Mouse (Mus musculus): Measurements from ENCODE around the gene Ttll1.
"Not testable (repeated sequence)": the region's sequence is repeated elsewhere in the genome, so short reads cannot be mapped to it uniquely, and the experiment has no call there.

The Ttll1 gene

DNA sequence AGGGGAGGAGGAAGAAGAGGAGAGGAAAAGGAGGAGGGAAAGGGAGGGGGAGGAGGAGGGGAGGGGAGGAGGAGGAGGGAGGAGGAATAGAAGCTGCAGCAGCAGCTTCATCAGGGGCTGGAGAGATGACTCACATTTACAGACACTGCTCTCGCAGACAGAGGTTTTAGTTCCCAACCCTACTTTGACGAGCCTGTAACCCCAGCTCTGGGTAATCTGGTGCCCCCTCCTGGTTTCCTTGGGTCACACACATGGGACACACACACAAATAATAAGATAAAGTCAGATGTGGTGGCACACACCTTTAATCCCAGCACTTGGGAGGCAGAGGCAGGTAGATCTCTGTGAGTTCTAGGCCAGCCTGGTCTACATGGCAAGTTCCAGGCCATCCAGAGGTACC is 27.2 kb downstream of the Ttll1 start:
- no peak for DNase-seq (ENCODE audit: low read depth, low spot score)

- no peak for DNase-seq (ENCODE audit: low read depth, low spot score)
Observed at GRCm38 (mm10) chr15:83482645-83483224, 28.0 kb downstream of the Ttll1 start.

DNA sequence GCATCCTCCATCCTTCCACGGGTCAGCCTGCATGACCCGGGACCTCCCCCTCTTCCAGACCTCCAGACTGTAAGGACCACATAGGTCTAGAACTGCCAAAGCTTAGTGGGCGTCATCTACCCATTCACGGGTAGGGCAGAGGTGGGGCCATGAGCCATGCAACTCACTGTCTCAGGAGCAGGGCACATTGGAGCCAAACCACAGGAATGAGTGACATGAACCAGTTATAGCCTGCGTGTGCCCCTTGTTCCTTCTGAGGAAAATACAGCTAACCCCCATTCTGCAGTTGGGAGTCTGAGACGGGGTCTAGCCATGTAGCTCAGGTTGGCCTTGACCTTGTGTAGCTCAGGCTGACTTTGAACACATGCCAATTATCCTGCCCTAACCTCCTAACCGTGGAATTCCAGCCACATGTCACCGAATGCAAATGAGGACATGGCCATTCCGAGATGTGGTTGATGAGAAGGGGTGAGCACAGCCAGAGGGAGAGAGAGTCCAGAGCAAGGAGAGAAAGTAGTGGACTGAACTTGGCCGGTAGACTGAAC is 29.4 kb downstream of the Ttll1 start:
- DNase-seq (ENCODE audit: low read depth, low spot score) = no peak

DNA sequence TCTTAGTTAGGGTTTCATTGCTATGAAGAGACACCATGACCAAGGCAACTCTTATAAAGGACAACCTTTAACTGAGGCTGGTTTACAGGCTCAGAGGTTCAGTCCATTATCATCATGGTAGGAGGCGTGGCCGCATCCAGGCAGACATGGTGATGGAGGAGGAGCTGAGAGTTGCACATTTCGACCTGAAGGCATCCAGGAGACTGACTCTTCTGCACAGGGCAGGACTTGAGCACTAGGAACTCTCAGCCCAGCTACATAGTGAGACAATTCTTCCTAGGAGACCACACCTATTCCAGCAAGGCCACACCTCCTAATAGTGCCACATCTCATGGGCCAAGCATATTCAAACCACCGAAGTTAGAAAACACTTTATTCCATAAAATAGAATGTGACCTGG is 30.9 kb downstream of the Ttll1 start:
- DNase-seq (ENCODE audit: low read depth, low spot score) = no peak

DNA sequence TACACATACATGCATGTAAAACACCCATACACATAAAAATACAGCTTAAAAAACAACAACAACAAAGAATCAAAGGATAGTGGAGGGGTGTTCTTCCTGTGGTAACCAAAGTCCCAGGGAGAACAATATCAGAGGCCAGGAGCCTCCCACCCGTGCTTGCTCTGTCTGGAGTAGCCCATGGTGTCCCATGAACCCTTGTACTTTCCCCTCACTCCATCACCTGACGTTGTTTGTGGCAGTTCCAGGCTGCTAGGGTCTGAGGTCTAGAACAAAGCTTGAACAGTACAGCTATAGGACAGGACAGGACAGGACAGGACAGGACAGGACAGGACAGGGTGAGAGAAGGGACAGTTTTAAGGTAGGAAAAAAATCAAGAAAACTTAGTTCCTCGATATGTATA is 32.6 kb downstream of the Ttll1 start:
- no peak for DNase-seq (ENCODE audit: low read depth, low spot score)

DNA sequence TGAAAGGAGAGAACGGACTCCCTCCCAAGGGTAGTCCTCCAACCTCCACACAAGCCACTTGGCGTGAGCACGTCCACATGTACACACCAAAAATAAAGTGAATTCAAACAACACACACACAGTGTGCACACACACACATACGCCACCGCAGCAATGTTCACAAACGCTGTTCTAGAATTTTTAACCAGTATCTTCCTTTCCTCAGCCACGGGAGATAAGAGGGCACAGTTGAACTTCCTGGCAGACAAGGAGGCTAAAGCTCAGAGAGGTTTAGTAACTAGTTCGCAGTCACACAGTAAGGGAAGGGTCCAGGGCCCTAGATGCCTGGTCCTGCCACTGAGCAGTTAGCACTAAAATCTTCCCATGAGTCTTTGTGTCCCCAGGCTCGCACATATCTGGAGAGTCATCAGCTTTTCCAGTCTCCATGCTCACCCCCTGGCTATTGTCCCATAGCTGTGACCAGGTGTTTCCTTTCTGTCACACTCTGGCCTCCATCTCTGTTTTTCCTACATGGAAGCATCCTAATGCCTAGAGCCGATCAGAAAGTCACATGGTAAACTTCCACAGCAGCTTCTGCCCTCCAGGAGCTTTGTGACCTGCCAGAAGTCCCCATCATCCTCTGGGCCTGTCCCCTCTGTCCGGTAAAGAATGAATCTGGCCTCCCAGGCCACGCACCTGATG is 34.0 kb downstream of the Ttll1 start:
- no peak for DNase-seq (ENCODE audit: low read depth, low spot score)

DNA sequence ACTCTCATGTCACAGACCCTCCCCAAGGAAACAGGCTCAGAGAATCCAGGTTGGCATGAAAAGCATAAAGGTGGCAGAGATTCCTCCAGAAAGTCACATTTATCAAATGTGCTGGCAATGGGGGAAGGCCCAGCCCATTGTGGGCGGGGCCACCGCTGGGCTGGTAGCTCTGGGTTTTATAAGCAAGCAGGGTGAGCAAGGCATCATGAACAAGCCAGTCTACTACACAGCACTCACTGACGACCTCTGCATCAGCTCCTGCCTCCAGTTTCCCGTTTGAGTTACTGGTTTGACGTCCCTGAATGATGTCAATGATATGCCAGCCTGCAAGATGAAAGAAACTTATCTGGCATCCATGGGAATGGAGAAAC is 36.2 kb downstream of the Ttll1 start:
- no peak for DNase-seq (ENCODE audit: low read depth, low spot score)

GRCm38 (mm10) chr15:83473832-83474465 is 36.7 kb downstream of the Ttll1 start:
- DNase-seq (ENCODE audit: low read depth, low spot score) = no peak

GRCm38 (mm10) chr15:83473251-83473650 is 37.4 kb downstream of the Ttll1 start:
- DNase-seq (ENCODE audit: low read depth, low spot score) = no peak

- DNase-seq (ENCODE audit: low read depth, low spot score) = no peak
Observed at GRCm38 (mm10) chr15:83471476-83471875, 39.2 kb downstream of the Ttll1 start.

DNA sequence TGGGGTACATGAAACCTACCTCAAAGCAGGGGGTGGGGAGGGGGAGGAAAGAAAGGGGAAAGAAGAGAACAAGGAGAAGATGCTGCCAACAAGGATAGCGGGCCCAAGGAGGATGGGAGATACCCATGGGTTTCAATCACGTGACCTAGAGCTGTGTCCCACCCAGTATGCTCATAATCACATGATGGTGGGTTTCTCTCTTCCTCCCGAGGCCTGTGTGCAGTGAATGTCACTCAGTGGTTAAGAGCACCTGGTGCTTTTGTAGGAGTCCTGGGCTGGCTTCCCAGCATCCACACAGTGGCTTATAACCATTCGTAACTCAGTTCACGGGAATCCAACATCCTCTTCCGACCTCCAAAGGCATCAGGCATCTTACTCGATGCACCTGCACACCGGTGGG is 40.2 kb downstream of the Ttll1 start:
- DNase-seq (ENCODE audit: low read depth, low spot score) = no peak

DNA sequence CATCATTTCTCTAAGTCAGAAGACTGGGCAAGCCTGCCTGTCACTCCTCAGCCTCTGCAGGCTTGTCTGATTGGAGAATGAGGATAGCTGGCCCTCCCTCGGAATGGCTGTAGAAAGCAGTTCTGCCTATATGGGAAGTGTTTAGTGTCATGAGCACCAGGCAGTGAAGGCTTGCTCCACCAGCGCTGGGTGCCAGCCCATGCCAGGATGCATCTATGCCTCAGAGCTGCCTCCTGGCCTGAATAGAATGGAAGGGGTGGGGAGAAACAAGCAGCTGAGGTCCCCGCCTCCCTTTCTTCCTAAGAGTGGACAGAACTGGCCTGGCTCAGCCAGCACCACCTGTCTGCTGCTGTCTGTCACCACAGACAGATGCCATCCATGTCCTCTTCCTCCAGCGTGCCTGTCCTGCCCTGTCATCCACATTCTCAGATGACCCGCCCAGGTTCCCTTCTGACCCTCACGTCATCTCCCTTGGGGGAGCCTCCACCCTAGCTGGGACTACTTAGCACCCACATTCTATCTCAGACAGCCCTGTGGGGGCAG is 41.3 kb downstream of the Ttll1 start:
- DNase-seq (ENCODE audit: low read depth, low spot score) = no peak

DNA sequence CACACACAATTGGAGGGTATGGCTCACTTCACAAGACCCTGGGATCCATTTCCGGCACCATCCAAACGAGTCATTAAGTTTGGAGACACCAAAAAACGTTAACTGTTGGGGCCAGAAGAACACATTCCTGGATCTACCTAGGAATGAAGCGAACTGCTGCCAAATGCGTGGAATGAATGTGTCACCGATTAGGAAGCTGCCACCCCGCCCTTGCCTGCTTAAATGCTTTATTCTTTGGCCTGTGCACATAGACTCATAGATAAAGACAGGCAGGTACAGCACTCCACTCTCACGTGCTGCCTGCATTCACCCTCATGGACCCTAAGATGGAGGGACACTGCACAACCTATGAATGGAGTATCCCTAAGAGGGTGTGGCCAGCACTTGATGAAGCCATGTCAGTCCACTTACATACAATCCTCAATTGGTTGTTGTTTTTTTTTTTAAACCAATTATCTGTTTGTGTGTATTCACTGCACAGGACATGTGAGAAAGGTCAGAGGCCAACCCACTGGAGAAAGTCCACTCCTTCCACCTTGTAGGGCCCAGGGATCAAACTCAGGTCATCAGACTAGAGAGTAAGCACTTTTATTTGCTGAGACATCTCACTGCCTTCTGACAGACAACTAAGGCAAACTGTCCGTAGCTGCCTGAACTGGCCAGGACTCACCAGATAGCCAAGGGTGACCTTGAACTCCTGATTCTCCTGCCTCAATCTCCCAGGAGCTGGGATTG is 43.3 kb downstream of the Ttll1 start:
- no peak for DNase-seq (ENCODE audit: low read depth, low spot score)

GRCm38 (mm10) chr15:83466331-83466730 is 44.4 kb downstream of the Ttll1 start:
- DNase-seq (ENCODE audit: low read depth, low spot score) = no peak

DNA sequence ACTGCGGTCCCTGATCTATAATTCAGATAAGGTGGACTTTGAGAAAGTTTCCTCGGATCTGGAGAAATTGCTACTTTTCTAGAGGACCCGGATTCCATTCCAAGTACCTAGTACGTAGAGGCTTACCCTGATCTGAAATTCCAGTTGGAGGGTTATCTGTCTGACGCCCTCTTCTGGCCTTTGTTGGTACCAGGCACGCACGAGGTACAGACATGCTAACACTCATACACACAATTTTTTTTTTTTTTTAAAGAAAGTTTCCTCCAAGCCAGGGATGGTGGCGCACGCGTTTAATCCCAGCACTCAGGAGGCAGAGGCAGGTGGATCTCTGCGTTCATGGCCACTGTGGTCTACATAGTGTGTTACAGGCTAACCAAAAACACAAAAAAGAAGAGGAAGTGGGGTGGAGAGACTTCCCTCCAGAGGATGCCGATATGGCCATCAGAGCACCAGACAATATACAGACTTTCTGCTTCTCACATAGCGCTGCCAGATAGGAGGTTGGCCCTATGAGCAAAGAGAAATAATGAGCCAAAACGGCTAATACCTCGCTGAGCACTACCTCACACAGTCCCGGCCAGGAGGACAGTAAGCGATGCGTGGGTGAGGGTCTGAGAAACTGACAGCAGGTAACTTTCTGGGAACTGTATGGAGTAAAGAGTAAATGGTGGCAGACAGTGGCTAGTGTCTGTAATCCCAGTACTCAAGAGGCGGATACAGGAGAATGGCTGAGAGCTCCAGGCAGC is 45.6 kb downstream of the Ttll1 start:
- no peak for DNase-seq (ENCODE audit: low read depth, low spot score)

GRCm38 (mm10) chr15:83464083-83464904 is 46.4 kb downstream of the Ttll1 start, which contains the start of gene Pacsin2:
Gene Pacsin2, minus strand, starts transcription at chr15:83464606.
- peak; percentile 97 for DNase-seq (ENCODE audit: low read depth, low spot score)

GRCm38 (mm10) chr15:83463369-83464082 is 47.2 kb downstream of the Ttll1 start:
- DNase-seq (ENCODE audit: low read depth, low spot score) = no peak

- not testable (repeated sequence) for DNase-seq (ENCODE audit: low read depth, low spot score)
Observed at GRCm38 (mm10) chr15:83462349-83462748, 48.3 kb downstream of the Ttll1 start.

DNA sequence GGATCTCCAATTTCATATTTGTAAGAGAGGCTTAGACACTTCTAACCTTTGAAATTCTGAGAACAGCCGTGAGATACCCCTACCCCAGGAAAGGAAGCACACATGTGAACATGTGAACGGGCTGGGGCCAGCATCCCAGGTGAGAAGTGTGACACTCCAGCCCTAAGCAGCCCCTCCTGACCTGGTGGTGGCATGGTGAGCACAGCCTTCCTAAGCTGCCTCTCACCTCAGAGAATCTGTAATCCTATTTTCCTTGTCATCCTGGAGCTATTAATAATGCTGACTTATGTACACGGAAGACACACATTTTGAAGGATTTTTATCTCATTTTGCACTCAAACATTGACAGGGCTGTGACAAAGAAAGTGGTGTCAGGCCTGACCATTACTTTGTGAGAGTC is 49.8 kb downstream of the Ttll1 start:
- no peak for DNase-seq (ENCODE audit: low read depth, low spot score)

DNA sequence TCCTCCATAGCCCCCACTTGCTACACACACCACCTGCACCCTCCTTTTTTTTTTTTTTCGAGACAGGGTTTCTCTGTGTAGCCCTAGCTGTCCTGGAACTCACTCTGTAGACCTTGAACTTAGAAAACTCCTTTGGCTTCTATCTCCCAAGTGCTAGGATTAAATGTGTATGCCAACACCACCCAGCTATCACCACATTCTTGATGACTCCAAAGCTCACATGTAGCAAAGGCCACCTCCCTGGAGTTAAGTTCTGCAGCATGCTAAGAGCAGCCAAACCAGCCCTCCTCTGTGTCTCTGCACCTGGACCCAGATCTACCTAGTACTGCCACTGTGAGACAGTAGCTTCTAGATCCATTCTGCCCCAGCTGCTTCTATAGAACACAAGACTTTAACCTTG is 53.2 kb downstream of the Ttll1 start:
- no peak for DNase-seq (ENCODE audit: low read depth, low spot score)

Measured in mesoderm, embryonic 11.5 days (tissue).